Mouse (Mus musculus) left cerebral cortex, adult 18-20 months (tissue): ENCODE data around the gene Rab17. TPM values are rescaled to one million over a fixed set of nuclear protein-coding genes. Genes with fewer than 3 reads are reported as not detected.

Experiments used
- DNase-seq, 2 experiments: peaks; one replicate each; pipeline ENCODE4 v3.0.0; 2021 to 2022; ENCODE audit warnings: low spot score in 2 of 2, mixed read lengths in 1 of 2
- total RNA-seq, 2 experiments: library from RNA; stranded (reverse); gene quantifications; 2 replicates each; pipeline ENCODE4 v1.2.3; 2021

The Rab17 gene
- total RNA-seq, 2 experiments from 2014 or later: not detected

DNA sequence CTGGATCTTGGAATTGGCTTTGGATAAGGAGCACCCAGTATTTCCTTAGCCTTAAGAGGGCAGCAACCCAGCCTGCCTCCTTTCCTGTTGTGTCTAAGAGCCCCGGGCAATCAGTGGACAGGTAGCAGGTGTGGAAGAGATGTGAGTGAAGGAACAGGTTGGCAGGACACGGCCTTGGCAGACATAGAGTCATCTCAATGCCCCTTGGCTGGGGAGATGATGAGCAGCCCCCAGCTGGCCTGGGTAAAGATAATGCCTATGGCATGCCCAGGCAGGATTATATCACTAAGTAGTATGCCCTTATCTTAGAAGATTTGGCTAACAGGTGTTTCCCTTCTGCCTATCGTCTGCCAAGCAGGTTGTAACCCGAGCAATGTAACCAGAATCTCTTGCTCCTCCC lies 27.7 kb upstream of the Rab17 start:
- no peak for DNase-seq

DNA sequence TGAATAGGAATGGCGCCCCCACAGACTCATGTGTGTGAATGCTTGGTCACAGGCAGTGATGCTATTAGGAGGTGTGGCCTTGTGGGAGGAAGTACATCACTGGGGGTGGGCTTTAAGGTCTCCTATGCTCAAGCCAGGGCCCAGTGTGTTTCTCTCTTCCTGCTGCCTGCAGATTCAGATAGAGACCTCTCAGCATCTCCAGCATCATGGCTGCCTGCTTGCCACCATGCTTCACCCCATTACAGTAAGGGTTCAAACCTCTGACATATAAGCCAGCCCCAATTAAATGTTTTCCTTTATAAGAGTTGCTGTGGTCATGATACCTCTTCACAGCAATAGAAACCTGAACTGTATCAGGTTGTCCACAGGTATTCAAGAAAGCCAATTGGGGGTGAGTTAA lies 26.5 kb upstream of the Rab17 start:
- DNase-seq: no peak

DNA sequence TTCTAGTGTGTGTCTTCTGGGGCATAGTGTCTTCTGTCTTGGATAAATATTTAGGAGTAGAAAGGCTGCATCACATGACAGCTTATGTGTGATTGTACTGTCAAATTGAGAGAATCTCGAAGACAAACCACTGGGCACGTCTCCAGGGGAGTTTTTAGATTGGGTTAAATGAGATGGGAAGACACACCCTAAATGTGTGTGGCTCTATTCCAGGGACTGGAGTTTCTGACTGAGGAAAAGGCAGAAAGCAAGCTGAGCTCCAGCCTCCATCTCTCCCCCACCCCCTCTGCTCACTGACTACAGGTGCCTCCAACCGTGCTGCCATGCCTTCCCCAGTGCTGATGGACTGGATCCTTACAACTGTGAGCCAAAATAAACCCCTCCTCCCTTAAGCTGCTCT lies 11.9 kb upstream of the Rab17 start:
- DNase-seq: no peak

DNA sequence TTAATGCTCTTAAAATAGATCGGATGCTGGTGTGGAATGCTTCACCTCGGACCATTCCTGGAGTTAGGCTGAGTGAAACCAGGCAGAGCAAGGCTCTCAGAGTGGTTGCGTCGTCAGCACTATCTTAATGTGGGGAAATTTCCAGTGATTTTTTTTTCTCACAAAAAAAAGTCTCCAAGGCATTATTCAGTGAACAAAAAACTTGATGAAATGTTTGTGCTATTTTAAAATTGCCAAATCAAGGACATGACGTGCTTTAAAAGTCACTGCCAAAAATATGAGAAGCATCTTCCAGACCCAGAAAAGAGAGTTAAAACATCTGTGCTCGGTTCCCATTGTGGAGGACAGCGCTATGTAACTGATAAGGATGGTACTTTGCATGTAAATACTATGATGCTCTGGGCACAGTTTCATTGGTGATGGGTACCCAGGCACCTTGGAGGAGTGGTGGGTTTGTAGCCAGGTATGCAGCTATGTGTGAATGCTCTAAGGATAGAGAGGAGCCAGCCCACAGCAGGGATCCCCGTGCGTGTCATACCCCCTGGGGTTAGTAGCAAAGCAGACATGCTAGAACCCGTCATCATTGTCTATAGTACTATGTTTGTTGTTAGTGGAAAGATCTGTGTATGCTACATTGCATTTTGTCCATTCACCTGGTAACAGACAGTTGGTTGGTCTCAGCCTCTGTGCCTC lies 11.3 kb upstream of the Rab17 start:
- no peak for DNase-seq

DNA sequence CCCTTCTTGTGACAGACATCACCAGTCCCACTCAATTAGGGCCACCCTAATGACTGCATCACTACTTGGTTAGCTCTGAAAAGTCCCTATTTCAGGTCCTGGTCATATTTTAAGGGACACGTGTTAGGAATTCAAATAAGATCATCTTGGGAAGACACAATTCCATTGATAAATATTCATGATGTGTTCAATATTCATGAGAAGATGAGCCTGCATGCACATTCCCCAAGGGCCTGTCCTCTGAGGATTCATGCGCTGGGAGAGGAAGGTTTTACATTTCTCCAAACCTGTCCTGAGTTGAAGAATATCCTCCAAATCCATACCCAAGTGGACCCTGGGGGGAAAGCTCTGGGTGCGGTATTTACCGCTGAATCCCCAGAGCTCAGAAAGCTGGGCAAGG lies 6.5 kb upstream of the Rab17 start:
- DNase-seq: no peak

DNA sequence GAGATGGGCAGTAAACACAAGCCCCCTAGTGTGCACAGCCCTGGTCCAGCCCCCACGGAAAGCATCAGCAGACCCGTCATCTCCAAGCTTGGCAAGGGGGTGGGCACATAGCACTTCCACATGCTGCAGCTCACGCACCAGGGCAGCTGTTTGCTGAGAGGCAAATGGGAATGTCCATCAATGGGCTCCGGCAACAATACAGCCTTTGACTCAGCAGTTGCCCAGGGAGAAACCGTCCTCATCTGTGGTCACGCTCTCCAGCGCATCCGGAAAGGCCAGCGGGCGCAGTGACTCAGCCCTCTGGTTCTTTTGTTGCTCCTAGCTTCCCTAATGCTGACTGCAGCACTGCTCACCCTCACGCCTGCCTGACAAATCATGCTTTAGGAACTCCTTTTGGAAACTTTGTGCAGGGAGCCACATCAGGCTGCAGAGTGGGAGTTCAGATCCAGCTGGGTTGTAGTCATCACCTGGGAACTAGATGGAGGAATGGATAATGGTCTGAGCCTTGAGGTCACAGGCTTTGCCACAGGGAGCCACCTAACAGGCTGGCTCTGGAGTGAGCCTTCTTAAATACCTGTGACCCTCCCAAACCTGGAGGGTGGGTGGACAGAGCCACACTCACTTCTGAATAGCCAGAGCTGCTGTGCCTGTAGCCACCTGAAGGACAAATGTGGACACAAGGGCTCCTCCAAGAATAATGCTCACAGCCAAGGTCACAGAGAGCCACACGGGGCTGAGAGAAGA lies 5.6 kb upstream of the Rab17 start:
- DNase-seq: peak; percentile 62 to 65

DNA sequence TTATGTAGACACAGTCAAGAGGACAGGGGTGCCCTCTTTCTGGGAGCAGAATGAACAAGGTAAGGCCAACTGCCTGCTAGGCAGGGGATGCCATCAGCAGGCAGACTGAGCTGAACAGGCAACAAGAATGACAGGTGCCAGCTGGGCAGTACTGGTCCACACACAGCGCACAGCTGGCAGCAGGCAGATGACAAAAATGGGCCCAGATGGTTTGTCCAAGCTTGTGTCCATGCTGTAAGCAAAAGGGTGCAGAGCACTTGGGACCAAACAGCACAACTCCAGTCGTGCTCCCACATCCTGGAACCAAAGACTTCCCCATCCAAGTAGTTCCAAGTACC lies 4.1 kb upstream of the Rab17 start:
- DNase-seq: no peak

DNA sequence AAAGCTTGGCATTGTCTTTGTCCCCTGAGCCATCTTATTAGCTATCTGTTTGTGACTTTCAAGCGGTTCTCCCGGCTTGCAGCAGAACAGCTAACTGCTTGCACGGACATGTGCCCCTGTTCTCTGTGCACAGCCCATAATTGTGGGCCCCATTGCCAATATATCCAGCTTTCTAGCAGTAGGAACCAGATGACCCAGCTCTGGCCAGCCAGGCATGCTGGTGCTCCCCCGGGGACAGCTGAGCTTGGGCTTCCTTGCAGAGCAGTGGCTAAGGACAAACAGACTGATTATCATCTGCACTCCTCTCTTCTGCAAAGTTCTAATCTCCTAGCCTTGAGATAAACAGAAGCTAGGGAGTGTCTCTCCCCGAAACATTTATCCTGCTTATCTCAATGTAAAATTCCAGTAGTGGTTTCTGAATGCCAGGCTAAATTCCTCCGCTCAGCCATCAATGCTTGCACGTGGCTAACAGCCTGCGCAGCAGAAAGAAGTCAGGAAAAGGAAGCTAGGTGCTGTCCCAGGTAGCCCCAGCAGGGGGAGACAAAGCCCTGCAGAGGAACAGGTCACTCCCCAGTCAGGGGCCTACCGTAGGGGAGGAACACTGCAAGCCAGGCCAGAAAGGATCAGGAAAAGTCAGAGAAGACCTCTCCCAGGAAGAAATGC lies 3.6 kb upstream of the Rab17 start:
- DNase-seq: peak; percentile 93 to 98

DNA sequence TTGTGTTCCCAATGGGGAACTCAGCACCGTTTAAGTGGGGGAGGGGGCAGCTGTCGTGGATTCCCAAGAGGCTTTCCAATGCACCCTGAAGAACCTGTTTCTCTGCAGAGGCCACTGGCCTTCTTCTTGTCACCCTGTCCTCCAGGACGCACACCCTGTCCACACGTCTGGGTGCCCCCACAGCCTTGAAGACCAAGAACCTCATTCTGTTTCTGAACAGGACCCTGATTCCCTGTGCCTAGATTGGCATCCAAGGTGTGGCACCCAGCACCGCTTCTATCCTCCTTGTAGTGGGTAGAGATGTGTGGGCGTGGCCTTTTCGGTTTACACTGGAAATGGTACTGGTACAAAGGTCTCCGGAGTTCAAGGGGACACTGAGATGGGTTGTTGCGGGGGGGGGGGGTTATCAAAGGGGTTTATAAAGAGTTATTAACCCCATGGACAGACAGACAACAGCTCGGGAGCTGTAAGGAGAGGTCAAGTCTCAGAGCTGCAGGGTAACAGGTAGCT lies 475 bp upstream of the Rab17 start:
- no peak for DNase-seq

DNA sequence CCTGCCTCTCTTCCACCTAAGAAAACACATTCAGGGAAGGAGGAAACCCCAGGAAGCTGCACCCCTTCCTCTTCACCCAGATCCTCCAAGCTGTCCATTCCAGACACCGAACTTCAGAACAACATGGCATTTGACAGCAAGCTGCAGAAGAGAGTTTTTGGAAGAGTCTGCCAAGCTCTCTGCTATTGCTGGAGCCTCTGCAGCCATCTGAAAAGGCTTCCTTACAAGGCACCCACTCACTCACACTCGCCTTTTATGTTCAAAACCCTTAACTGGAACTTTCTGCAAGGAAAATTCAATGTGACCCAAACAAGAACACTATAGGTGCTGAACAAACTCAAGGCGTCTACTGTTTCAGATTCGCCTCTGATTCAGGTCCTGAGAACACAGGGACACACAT lies 812 bp downstream of the Rab17 start:
- DNase-seq: no peak

DNA sequence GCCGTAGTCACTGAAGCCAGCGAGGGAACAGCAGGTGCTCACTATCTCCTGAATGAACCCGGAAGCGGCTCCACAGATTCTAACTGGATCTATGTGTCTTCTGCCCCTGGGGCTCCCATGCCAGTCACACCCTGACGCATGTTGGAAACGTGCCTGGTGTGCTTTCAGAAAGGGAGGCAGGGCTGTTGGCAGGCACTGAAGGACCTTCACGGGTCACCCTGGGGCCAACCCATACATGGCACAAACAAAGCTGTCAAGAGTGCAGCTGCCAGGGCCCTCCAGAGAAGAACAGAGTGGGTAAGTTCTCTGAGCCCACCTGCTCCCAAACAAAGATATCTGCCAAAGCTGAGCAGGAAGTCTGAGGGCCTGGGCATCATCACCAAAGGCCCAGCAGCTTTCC lies 1.9 kb downstream of the Rab17 start:
- DNase-seq: no peak

DNA sequence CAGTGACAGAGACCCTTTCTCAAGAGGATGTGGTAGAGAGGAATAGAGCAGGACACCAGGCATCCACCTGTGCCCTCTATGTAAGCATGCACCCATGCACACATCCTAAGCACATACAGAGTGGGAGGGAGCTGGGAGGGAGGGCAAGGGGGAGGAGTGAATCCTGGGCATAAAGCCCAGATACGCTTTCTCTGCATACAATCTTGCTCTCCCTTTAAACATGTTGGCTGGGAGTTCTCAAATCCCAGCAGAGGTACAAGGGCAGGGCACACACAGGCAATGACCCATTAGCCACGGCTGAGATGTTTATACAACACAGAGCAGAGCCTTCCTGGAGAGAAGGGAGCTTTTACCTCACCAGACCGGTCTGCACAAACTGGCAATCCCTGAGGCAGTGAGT lies 6.5 kb downstream of the Rab17 start:
- no peak for DNase-seq

DNA sequence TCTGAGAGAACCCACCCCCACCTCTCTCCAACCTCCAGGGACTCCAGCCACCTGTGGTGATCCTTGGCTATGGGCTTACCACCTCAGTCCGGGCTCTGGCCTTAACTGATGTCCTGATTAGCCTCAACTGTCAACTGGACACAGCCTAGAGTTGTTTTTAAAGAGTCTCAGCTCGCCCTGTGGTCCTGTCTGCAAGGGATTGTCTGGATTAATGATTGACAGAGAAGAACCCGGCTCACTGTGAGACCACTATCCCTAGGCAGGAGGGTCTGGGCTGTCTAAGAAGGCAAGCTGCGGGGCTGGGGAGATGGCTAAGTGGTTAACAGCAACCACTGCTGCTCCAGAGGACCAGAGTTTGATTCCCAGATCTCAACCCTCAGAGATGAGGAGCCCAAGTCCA lies 6.9 kb downstream of the Rab17 start:
- DNase-seq: no peak

DNA sequence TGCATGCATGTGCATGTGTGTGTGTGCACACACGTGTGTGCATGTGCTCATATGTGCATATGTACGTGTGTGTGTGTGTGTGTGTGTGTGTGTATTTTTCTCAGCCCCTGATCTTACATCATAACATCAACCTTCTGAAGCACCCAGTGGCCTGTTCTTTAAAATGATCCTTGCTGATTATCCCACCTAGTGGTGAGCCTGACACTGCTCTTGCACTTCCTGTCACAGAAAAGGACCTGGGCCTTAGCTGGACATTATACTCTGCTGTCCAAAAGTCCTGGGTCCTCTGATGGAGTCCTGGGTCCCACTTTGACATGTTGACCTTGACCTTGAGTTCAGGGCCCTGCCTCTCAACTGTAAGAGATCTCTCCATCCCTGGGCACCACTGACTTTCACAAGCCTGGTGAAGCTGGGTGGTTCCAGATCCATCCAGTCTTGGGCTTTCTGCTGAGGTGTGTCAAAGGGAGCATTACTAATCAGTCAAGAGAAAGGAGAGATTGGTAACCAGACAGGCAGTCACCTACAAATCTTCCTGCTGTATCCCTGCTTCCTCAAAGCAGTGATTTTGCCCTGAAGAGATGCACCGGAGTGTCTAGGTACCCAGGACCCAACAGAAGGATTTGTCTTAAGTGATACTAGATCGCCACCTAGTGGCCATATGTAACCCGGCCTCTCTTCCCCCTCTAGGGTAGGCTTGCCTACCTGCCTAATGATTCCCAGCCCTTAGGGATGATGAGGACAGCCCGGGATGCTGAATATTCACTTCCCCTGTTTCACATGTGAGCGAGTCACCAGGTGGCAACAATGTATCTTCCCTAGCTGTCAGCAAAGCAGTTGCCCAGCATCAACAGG lies 13.0 kb downstream of the Rab17 start:
- peak; percentile 39 to 66 for DNase-seq

DNA sequence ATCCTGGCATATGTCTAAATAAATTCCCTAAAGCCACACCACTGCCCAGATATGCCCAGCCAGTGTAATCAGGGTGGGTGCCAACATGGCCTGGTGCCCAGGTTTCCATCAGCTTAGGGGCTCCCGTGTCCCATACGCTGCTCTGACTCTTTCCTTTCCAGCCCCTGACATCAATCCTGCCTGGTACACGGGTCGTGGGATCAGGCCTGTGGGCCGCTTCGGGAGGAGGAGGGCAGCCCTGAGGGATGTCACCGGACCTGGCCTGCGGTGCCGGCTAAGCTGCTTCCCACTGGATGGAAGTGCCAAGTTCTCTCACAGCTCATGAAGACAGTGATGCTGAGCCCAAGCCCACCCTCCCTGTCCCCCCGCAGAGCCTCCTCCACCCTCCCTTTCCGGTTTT lies 15.8 kb downstream of the Rab17 start:
- DNase-seq: no peak

DNA sequence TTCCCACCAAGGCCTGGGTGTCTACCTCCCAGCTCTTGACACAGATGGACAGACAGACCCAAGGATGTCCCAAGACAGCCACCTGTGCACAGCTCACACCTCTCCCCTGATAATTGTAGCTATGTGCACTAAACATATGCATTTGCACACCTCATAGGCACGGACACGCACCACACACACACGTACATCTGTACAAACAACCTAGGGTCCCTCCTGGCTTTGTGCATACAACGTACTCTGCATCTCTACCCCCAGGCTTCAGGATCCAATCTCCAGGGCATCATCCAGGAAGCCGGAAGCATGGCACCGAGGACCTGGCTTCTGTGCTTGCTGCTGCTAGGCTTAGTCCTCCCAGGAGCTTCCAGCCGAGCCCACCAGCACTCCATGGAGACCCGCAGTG lies 16.7 kb downstream of the Rab17 start, which contains the start of gene Prlh:
Gene Prlh (plus strand): TSS at position 301 of the 400 bp plus-strand sequence.
- no peak for DNase-seq

DNA sequence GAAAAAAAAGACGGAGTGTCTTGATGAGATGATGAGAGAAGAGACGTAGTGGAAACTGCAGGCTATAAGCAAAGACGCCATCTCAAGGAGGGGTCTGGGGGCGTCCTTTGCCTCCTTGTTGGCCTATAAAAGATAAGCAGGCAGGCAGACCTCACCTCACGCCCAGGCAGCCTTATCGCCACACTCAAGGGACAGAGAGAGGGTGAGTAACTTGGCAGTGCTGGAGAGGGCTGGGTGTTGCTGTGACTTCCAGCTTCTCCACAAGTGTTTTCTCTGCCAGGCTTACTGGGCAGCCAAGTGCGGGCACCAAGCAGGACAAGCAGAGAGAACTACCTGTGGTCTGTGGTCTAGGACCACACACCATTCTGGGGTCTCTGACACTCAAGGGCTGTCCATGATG lies 17.8 kb downstream of the Rab17 start:
- no peak for DNase-seq

DNA sequence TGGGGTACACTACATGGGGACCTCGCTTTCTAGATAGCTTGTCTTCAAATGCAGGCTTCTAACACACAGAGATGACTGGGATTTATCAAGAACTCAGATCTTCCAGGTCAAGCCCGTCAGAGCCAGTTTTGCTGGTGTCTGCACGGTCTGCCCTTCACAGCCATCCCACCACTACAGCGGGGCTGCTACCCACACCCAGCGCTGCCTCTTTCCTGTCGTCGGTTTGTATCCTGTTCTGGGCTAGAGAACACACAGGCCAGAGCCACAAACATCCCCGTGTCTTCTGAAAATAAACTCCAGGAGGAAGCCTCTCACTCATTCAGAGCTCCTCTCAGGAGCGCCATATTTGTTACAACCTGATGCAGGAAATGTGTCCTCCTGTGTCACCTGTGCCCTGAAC lies 20.2 kb downstream of the Rab17 start:
- DNase-seq: no peak

DNA sequence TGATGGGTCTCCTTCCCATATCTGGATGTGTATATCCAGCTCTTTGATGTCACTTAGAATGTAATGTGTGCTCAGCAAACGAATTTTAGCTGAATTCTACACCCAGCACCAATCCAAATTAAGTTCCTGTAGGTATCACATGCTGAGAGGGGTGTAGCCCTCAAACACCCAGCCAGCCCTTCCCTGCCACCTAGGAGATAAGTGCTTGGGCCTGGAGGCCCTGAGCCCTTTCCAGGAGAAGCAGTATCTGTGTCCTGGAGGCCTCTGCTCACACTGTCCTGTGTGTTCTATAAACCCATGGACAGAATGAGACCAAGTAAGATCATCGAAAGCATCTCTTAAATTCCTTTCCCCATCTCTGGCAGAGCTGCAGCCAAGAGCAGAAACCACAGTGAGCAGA lies 22.2 kb downstream of the Rab17 start:
- DNase-seq: no peak

DNA sequence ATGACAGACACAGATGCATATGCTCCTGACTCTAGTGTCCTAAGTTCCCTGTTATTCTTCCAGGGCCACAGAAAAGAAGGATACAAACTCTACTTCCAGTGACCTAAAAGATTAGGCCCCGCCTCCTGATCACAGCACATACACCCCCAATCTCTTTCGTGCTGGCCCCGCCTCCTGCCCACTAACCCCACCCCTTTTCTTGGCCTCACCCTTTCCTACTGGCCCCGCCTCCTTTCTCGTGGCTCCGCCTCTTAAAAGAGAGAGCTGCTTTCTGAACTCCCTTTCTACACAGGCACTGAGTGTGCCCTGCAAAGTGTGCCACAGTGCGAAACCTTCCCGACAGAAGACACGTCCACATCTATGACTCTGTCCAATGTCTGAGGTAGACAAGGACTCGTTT lies 24.3 kb downstream of the Rab17 start:
- DNase-seq: no peak

DNA sequence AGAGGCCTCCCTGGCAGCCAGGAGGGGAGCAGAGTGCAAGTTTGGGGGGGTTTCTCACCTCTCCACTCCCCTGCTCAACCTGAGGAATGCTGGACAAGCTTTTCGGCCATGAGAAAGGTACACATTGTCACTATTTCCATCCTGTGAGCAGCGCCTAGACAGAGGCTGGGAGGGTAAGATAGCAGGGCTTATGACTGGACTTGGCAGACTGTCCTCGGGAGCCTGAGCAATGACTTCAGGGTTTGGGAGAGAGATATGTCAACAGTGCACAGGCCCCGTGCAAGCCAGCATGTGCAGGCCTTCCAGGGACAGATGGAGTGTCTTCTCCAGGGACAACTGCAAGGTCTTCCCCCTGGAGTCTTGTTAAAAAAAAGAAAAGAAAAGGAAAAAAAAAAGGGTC lies 29.5 kb downstream of the Rab17 start:
- no peak for DNase-seq
